Mouse (Mus musculus) lung, postnatal 0 days (tissue): ENCODE measurements around the gene Riok1. TPM values are rescaled to one million over a fixed set of nuclear protein-coding genes. Genes with fewer than 3 reads are reported as not detected.

Experiments used
- ATAC-seq: fragments of 200-750 bp; cut with Nextera tagmentation; 2 replicates; pipeline ENCODE4 v1.8.0; 2017; ENCODE audit warnings: moderate library complexity
- DNase-seq: peaks from one replicate; pipeline ENCODE4 v3.0.0-alpha.2; 2016; ENCODE audit warnings: low spot score
- H3K27ac ChIP-seq: fragments of 300-500 bp; sonication (generic); 2 replicates; pipeline ENCODE4 v1.5.1; 2014; ENCODE audit warnings: antibody characterized with exemption, mild to moderate bottlenecking, low read length, mixed read lengths
- H3K27me3 ChIP-seq: fragments of 300-500 bp; sonication (generic); replicated peaks from 2 replicates; pipeline ENCODE4 v1.6.1; 2014; ENCODE audit warnings: low read length, mixed read lengths; ENCODE audit not compliant: insufficient read depth
- H3K36me3 ChIP-seq: fragments of 300-500 bp; sonication (generic); 2 replicates; pipeline ENCODE4 v1.6.1; 2014; ENCODE audit warnings: low read length, mixed read lengths; ENCODE audit not compliant: insufficient read depth
- H3K4me1 ChIP-seq: fragments of 300-500 bp; sonication (generic); 2 replicates; pipeline ENCODE4 v1.6.1; 2014; ENCODE audit warnings: antibody characterized with exemption, low read depth, low read length, mixed read lengths; ENCODE audit not compliant: insufficient read depth
- H3K4me2 ChIP-seq: fragments of 300-500 bp; sonication (generic); replicated peaks from 2 replicates; pipeline ENCODE4 v1.6.1; 2014; ENCODE audit warnings: low read depth, mild to moderate bottlenecking, low read length, moderate library complexity, mixed read lengths
- H3K4me3 ChIP-seq: fragments of 300-500 bp; sonication (generic); 2 replicates; pipeline ENCODE4 v1.5.1; 2014; ENCODE audit warnings: low read depth, low read length
- H3K9ac ChIP-seq: fragments of 300-500 bp; sonication (generic); replicated peaks from 2 replicates; pipeline ENCODE4 v1.6.1; 2014; ENCODE audit warnings: low read depth, mild to moderate bottlenecking
- H3K9me3 ChIP-seq: fragments of 300-500 bp; sonication (generic); 2 replicates; pipeline ENCODE4 v1.6.1; 2016; ENCODE audit warnings: low read length, mixed read lengths
- CTCF ChIP-seq: IDR thresholded peaks from 2 replicates; pipeline ENCODE4 v1.5.1; 2016; ENCODE audit warnings: antibody characterized with exemption, mild to moderate bottlenecking
- EP300 ChIP-seq: IDR thresholded peaks from 2 replicates; pipeline ENCODE4 v1.6.1; 2016; ENCODE audit warnings: antibody characterized with exemption, mild to moderate bottlenecking, control low read depth
- WGBS: fragments of 180-500 bp; shearing (Covaris S2); extraction: QIAGEN DNeasy Blood & Tissue Kit; methylation state at CpG from one replicate; pipeline ENCODE4 v1.1.7; 2014; 5-methylcytosine and 5-hydroxymethylcytosine counted together
- microRNA-seq: library from miRNA; unstranded; fragments of <30 nt; microRNA quantifications from one replicate; pipeline ENCODE4, GENCODE M21; 2016
- polyA plus RNA-seq: library from polyadenylated mRNA; unstranded; fragments of >200 nt; fragmentation: Nextera tagmentation; extraction: Ambion mirVana; gene quantifications from 2 replicates; pipeline ENCODE4 v1.2.1, GENCODE M21; 2015

Gene Riok1
- polyA plus RNA-seq, 1 experiment from 2014 or later, result 29.5 TPM

GRCm38 (mm10) chr13:38109081-38109480 is 72.3 kb downstream of the Riok1 start:
- H3K27ac ChIP-seq, result no peak overlapping the region
- DNase-seq, result no peak
- H3K36me3 ChIP-seq, result no peaks in the 10 kb centered on the region
- H3K4me2 ChIP-seq, result no peak overlapping the region
- no peak for ATAC-seq
- no peak for TF ChIP-seq CTCF
- TF ChIP-seq EP300, result no peak
- no peaks in the 10 kb centered on the region for H3K27me3 ChIP-seq
- no peak overlapping the region for H3K4me3 ChIP-seq
- H3K9me3 ChIP-seq, result no peaks in the 10 kb centered on the region
- no peaks in the 10 kb centered on the region for H3K4me1 ChIP-seq
- WGBS, result 95% methylated on average over 9 of the region's 9 CpGs
- H3K9ac ChIP-seq, result no peak overlapping the region

Small RNAs within 50 kb of the gene (microRNA-seq; reads per million reads assigned to microRNA genes)
- not detected for gene Gm27387

Other genes with a start within 250 kb of the Riok1 start
- 95.5 and 96.2 TPM in 2 replicates for gene Ssr1, start 42.8 kb upstream of the Riok1 start, polyA plus RNA-seq
- gene Cage1, start 74 bp downstream of the Riok1 start, polyA plus RNA-seq, result 1.5 and 1.8 TPM in 2 replicates
- 5.5 and 7.0 TPM in 2 replicates for gene Dsp, start 114.3 kb downstream of the Riok1 start, polyA plus RNA-seq
- 24.0 and 24.8 TPM in 2 replicates for gene Snrnp48, start 167.9 kb downstream of the Riok1 start, polyA plus RNA-seq